8 mouse cellular contexts compared by ENCODE assay signal in the genomic region with DNA sequence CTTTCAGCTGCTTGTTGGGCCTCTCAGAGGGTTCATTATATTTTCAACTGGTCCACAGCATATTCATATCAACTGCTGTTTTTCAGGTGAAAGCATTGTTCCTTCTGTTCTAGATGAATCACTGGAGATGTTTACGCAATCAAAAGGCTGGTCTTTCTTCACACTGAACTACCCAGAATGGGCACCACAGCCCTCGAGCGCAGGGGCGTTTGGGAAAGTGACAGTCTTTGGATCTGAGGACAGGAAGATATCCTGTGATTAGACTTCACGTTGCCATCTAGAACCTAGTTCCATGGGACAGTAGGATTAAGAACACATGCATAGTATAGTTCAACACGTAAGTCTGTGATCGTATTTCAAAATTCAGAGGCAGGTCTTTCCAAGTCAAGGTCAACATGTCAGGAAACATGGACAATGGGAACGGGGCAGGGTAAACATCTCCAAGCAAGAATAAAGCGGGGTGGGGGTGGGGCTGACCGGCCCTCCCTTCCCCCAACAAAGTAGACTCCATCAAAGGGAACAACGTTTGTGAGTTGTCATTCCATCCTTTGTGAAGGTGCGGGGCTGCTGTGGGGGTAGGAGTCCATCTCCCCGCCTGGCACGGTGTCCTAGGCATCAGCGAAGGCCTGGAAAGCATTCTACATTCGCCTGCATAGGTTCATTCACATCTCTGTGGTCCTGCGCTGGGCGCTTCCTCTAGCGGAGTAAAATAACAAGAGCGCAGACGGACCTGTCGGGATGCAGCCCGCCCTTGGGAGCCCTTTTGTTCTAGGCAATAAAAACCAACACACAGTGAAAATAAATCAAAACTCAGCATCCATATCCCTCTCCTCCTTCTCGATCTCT. TPM values are rescaled to one million over a fixed set of nuclear protein-coding genes. Genes with fewer than 3 reads are reported as not detected.
DNase-seq lines count a peak whose midpoint lies in the region; ATAC-seq and TF ChIP-seq lines count a peak whose summit lies in the region.

A gene (plus strand): TSS at position 806 of the 846 bp plus-strand sequence.

- peaks cover 17% of the 10 kb centered on the region for H3K4me1 ChIP-seq in embryonic facial prominence, embryonic 10.5 days
- no peaks in the 10 kb centered on the region for H3K4me1 ChIP-seq in stomach, postnatal 0 days (replicated peaks; ENCODE audit: control insufficient read depth, insufficient read depth)

- no peaks in the 10 kb centered on the region for H3K36me3 ChIP-seq in C2C12 (ENCODE audit: control insufficient read depth, insufficient read depth)
- no peaks in the 10 kb centered on the region for H3K36me3 ChIP-seq in embryonic facial prominence, embryonic 10.5 days (replicated peaks)
- H3K36me3 ChIP-seq in stomach, postnatal 0 days (ENCODE audit: control insufficient read depth, insufficient read depth, low read length) = no peaks in the 10 kb centered on the region

- no peak for TF ChIP-seq EP300 in stomach, postnatal 0 days (optimal IDR thresholded peaks at IDR 0.05)

- peak in 1 of 2 experiments; percentile 37 for DNase-seq in adrenal gland, adult 18-20 months (ENCODE audit: low spot score in 2 of 2)
- DNase-seq in embryonic facial prominence, embryonic 10.5 days (ENCODE audit: low spot score) = peak; percentile 56
- peak; percentile 31 to 35 for DNase-seq in heart, postnatal 10 days
- DNase-seq in layer of hippocampus, postnatal 10 days (ENCODE audit: low spot score in 2 of 2) = peak; percentile 44 to 63
- DNase-seq in mesoderm, embryonic 11.5 days (ENCODE audit: low read depth, low spot score) = peak; percentile 58
- DNase-seq in stomach, postnatal 0 days (ENCODE audit: low spot score) = no peak
- no peak for DNase-seq in spleen, postnatal 4 days (ENCODE audit: low spot score in 2 of 2)

- peak within 1 kb of the TSS; percentile 92 for H3K27ac ChIP-seq in embryonic facial prominence, embryonic 10.5 days (replicated peaks)
- H3K27ac ChIP-seq in stomach, postnatal 0 days (replicated peaks) = peak within 1 kb of the TSS; percentile 86

- peak within 1 kb of the TSS; percentile 95 for H3K4me2 ChIP-seq in stomach, postnatal 0 days (replicated peaks; ENCODE audit: low read depth)

- 10% methylated on average over 24 of the region's 24 CpGs for WGBS in embryonic facial prominence, embryonic 10.5 days
- 14% methylated on average over 24 of the region's 24 CpGs for WGBS in stomach, postnatal 0 days

- no peaks in the 10 kb centered on the region for H3K9me3 ChIP-seq in embryonic facial prominence, embryonic 10.5 days
- H3K9me3 ChIP-seq in stomach, postnatal 0 days (ENCODE audit: control insufficient read depth, low read length) = no peaks in the 10 kb centered on the region

- H3K79me2 ChIP-seq in C2C12 (ENCODE audit: control insufficient read depth, insufficient read depth) = no peaks in the 10 kb centered on the region

- intact Hi-C loops in heart, postnatal 10 days (cut with DNase I) = loop anchor here (5.0 kb wide), 2 partner anchors 42 to 68 kb away; no protein-coding TSS in a partner anchor

- H3K79me3 ChIP-seq in C2C12 (ENCODE audit: low read depth) = no peaks in the 10 kb centered on the region

- peak within 1 kb of the TSS; percentile 29 for H3K4me3 ChIP-seq in C2C12 (ENCODE audit: insufficient read depth, poor library complexity, severe bottlenecking)
- peak within 1 kb of the TSS; percentile 82 for H3K4me3 ChIP-seq in embryonic facial prominence, embryonic 10.5 days
- H3K4me3 ChIP-seq in stomach, postnatal 0 days (ENCODE audit: low read depth, low read length) = peak within 1 kb of the TSS; percentile 68

- H3ac ChIP-seq in C2C12 (ENCODE audit: control insufficient read depth, insufficient read length, low read depth) = peak within 1 kb of the TSS; percentile 73

- peak within 1 kb of the TSS; percentile 72 for H3K9ac ChIP-seq in stomach, postnatal 0 days (ENCODE audit: low read length)

- no peak for ATAC-seq in stomach, postnatal 0 days (ENCODE audit: low FRiP score, low TSS enrichment)

- no peaks in the 10 kb centered on the region for H3K27me3 ChIP-seq in C2C12 (ENCODE audit: control insufficient read depth, insufficient read depth, insufficient read length)
- peaks cover 6% of the 10 kb centered on the region; the same call in 1 of the 2 replicates for H3K27me3 ChIP-seq in embryonic facial prominence, embryonic 10.5 days (replicated peaks; ENCODE audit: low read depth, poor library complexity, severe bottlenecking)
- no peaks in the 10 kb centered on the region for H3K27me3 ChIP-seq in stomach, postnatal 0 days (ENCODE audit: control insufficient read depth, insufficient read depth, low read length)

- no peak for TF ChIP-seq CTCF in C2C12 (IDR thresholded peaks at IDR 0.05; ENCODE audit: control insufficient read depth, insufficient read depth, insufficient read length)
- no peak for TF ChIP-seq CTCF in stomach, postnatal 0 days (IDR thresholded peaks at IDR 0.05; ENCODE audit: low read depth)

TF ChIP-seq in C2C12, 6 proteins besides CTCF, POLR2A, EP300 and RAD21:
- TF ChIP-seq CEBPB (IDR thresholded peaks at IDR 0.05; ENCODE audit: low read depth) = peak; percentile 35
- no peak for TF ChIP-seq MAX (IDR thresholded peaks at IDR 0.05)
- no peak for TF ChIP-seq USF1 (IDR thresholded peaks at IDR 0.05; ENCODE audit: low read depth)
- TF ChIP-seq MYOG (IDR thresholded peaks at IDR 0.05; ENCODE audit: control insufficient read depth, extremely low read depth, insufficient read length) = no peak

RNA-seq across cellular contexts. Expression of the gene that starts here (rescaled TPM):
- 0.98 TPM for polyA plus RNA-seq in C2C12 (2012; fragmentation: generic; extraction: Trizol)
- total RNA-seq in adrenal gland, adult 18-20 months (2021) = 10 to 100 TPM; 14.4 to 23.0 TPM
- 5.4 and 8.5 TPM in 2 replicates for polyA plus RNA-seq in embryonic facial prominence, embryonic 10.5 days (2016; fragmentation: Nextera tagmentation; extraction: Ambion mirVana)
- 1 to 10 TPM; 6.9 to 8.9 TPM for total RNA-seq in heart, postnatal 10 days (2021)
- total RNA-seq in layer of hippocampus, postnatal 10 days (2021) = 10 to 100 TPM; 60.0 to 61.9 TPM
- polyA plus RNA-seq in stomach, postnatal 0 days (2015; fragmentation: Nextera tagmentation; extraction: Ambion mirVana) = 4.9 and 5.4 TPM in 2 replicates

Comparison
In these comparisons a context has a peak if more than half of its experiments do, and no peak if none do; other contexts are left out.
1. H3K4me3 ChIP-seq: peak in every context shown above with its lines; median percentile 82 in embryonic facial prominence, embryonic 10.5 days; 68 in stomach, postnatal 0 days; 29 in C2C12.
2. DNase-seq: peak in embryonic facial prominence, embryonic 10.5 days (single experiment), heart, postnatal 10 days (2 of 2), layer of hippocampus, postnatal 10 days (2 of 2) and mesoderm, embryonic 11.5 days (single experiment); none in stomach, postnatal 0 days (single experiment) and spleen, postnatal 4 days (0 of 2).